Mouse (Mus musculus) liver, adult 2 months (tissue): Measurements from ENCODE around the gene Ppih.
A peak's percentile ranks its signal among the peaks of the same experiment; 100 is the strongest.

Source experiments
- CTCF ChIP-seq: fragments of 200-500 bp; IDR thresholded peaks from 2 replicates; pipeline ENCODE4 v1.5.1; 2011; ENCODE audit warnings: low read depth, low read length, control low read depth
- POLR2A ChIP-seq: fragments of 200-500 bp; IDR thresholded peaks from 2 replicates; pipeline ENCODE4 v1.6.1; 2011; ENCODE audit warnings: low read length, control low read depth; ENCODE audit not compliant: insufficient read depth; ENCODE audit errors: extremely low read depth

DNA sequence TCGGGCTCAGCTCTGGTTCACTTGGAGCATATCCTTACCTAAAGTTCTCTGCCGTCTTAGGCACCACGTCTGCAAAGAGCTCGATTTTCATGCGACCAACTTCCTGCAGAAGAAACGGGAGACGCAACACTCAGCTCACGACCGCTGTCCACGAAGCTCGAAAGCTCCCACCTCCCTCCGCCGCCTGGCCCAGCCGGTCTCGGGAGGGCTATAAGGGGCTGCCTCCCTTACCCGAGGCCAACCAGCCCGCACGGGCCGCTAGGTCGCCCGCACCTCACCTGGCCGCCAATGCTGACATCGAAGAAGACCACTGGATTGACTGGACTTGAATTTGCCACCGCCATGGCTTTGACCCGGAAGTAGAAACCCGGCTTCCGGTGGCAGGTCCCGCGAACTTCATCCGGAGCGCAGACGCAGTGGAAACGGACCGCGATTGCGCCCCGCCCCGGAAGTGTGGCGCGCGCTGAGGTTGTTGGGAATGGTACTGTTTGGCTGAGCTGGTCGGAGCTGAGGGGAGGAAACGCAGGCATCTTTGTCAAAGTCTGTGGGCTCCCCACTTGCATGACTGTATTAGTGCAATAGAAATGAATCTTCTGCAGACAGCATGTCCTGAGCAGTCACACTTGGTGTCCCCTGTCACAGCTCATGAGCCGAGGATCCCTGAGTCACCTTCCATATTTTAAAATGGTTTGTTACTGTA lies at the start of gene Ppih:
- TF ChIP-seq CTCF (no peak), POLR2A (peak; percentile 65)
